Mouse (Mus musculus) embryonic fibroblast, embryonic 13.5 days (primary cell): ENCODE data around the gene Tnf. TPM values are rescaled to one million over a fixed set of nuclear protein-coding genes. Genes with fewer than 3 reads are reported as not detected.

Source experiments
- H3K27ac ChIP-seq: 2 replicates; pipeline ENCODE4 v1.5.1; 2012; ENCODE audit warnings: low read length, control low read depth, inconsistent platforms; ENCODE audit not compliant: insufficient read depth
- H3K4me1 ChIP-seq: 2 replicates; pipeline ENCODE4 v1.6.1; 2011; ENCODE audit warnings: low read length; ENCODE audit not compliant: control insufficient read depth, insufficient read depth
- H3K4me3 ChIP-seq: 2 replicates; pipeline ENCODE4 v1.5.1; 2011; ENCODE audit warnings: mild to moderate bottlenecking, control low read depth, low read length; ENCODE audit not compliant: insufficient read depth
- CTCF ChIP-seq: IDR thresholded peaks from 2 replicates; pipeline ENCODE4 v1.5.1; 2011; ENCODE audit warnings: mild to moderate bottlenecking, control low read depth, low read length, moderate library complexity, borderline replicate concordance; ENCODE audit not compliant: insufficient read depth
- POLR2A ChIP-seq: IDR thresholded peaks from 2 replicates; pipeline ENCODE4 v1.6.1; 2011; ENCODE audit warnings: low read depth, mild to moderate bottlenecking, control low read depth, low read length, moderate library complexity
- polyA plus RNA-seq: library from polyadenylated mRNA; stranded (reverse); fragments of >200 nt; gene quantifications from 2 replicates; pipeline ENCODE4 v1.2.4, GENCODE M21; 2011; ENCODE audit warnings: low read depth; ENCODE audit not compliant: missing spikeins, insufficient read length

The Tnf gene
- polyA plus RNA-seq, 1 experiment = 0.35 TPM

DNA sequence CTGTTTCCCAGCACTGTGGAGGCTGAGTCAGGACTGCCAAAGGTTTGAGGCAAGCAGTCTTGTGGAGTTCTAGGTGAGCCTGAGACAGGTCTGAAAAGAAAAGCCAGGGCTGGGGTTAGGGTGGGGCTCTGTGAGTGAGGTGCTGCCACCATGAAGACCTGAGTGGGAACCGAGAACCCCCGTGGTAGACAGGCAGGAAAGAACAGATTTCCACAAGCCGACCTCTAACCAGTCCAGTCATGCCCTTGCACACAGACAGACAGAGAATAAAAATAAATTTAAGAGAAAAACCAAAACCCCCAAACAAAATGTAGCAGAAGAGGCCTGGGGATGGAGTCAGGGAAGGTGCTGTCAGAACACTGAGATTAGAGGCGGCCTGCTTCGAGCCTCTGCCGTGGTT, 26.4 kb downstream of the Tnf start:
- TF ChIP-seq POLR2A (no peak), CTCF (no peak)
- H3K4me3 ChIP-seq = no peak overlapping the region
- H3K4me1 ChIP-seq = peaks cover 3% of the 10 kb centered on the region; the same call in 1 of the 2 replicates
- H3K27ac ChIP-seq = no peak overlapping the region

DNA sequence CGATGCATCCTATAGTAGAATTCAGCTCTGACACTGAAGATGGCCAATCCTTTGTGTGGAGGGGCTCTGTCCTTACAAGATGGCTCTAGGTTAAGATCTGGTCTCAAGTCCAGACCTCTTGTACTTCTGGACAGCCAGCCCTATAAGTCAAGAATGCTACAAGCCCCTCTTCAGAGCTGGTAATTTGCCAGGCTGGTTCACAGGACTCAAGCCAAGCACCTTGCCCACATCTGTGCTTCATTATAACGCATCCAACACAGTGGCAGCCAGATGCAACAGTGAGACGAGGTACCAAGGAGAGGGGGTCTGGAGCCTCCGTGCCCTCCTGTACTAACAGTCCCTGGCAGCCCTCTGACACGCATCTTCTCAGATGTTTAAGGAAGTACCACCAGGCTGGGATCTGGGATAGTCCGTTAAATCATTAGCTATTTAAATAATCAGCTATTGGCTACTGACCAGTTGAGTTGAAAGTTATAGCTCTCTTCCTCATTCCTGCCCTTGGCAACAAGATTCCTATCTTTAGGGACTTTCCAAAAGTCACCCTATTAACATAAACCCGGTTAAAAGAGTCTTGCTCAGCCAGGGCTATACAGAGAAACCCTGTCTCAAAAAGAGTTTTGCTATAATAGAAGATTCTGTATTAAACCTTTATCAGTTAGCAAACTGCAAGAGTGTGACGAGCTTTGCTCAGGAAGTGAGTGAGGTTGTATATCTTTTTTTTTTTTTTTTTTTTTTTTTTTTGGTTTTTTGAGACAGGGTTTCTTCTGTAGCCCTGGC, 27.4 kb downstream of the Tnf start:
- TF ChIP-seq CTCF = no peak
- no peak for TF ChIP-seq POLR2A
- no peak overlapping the region for H3K4me3 ChIP-seq
- peaks cover 3% of the 10 kb centered on the region; the same call in 1 of the 2 replicates for H3K4me1 ChIP-seq
- no peak overlapping the region for H3K27ac ChIP-seq

DNA sequence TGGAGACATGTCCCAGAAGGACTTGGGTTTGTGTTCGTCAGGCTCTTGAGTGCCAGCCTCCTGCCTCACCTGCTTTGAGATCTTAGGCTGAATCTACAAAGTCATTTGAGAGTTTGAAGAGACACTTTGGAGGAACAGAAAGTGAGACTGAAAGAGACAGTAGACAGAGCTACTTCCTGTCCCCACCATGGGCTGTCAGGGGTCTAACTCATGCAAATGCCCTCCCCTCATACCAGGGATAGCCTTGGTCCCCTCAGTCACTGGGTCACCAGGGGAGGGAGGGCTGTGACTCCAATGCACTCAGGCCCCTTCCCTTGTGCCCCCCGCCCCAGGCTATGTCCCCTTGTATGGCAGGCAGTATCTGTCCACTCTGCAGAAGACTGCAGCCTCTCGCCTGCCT, 28.5 kb downstream of the Tnf start:
- no peak overlapping the region for H3K4me3 ChIP-seq
- TF ChIP-seq CTCF (no peak), POLR2A (no peak)
- H3K27ac ChIP-seq = no peak overlapping the region
- H3K4me1 ChIP-seq = peaks cover 3% of the 10 kb centered on the region; the same call in 1 of the 2 replicates

DNA sequence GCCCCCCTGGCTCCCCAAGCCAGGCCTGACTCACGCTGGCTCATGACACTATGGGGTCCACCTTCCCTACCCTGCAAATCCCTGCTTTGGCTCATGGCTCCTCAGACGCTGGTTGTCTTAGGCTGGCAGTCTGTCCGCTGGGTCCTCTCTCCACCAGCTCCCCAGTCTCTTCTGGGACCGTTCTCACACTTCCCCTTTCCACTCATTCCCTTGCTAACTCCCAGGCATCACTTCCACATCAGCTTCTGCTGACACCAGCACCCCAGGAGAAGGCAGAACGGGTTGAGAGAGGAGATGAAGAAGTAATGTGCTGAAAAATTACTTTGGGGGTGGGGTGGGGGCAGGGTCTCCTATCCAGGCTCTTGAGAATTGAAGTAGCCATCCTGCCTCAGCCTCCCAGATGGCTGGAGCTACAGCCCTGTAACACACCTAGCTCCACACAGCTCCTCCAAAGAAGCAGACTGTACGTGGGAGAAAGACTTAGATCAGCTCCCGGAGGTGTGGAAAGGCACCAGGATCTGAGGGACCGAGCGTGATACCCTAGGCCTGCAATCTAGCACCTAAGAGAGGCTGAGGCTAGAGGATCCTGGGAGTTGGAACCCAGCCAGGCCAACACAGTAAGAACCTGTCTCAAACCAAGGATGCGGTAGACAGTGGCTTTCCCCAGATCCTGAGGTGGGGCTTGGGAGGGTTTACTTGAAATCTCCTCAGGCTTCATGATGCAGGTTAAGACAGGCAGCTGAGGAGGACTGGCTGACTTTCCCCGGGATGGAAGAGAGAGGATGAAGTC, 29.2 kb downstream of the Tnf start:
- TF ChIP-seq CTCF = no peak
- TF ChIP-seq POLR2A = no peak
- Histone ChIP-seq H3K27ac (no peak overlapping the region), H3K4me3 (no peak overlapping the region), H3K4me1 (peaks cover 3% of the 10 kb centered on the region; the same call in 1 of the 2 replicates)

DNA sequence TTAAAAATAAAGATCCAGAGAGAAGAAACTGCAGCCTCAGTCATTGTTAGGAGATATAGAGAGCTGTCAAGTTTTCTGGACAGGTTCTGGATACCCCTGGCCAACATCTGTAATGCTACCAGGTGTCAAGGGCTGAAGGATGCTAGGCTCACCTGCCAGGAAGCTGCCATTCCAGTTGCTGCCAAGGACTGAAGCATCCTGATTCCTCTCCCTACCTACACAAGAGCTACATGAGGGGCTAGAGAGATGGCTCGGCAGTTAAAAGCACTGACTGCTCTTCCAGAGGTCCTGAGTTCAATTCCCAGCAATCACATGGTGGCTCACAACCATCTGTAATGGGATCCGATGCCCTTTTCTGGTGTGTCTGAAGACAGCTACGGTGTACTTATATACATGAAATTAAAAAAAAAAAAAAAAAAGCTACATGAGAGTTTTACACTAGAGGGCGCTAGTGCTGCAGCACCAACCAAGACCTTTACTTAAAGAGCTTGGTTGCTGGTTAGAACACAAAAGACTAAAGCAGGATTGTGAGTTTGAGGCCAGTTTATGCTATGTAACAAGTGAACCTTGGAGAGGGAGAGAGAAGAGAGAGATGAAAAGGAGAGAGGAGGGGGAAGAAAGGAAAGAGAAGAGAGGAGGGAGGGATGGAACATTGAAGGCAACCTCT, 33.1 kb downstream of the Tnf start:
- no peak for TF ChIP-seq POLR2A
- no peaks in the 10 kb centered on the region for H3K4me1 ChIP-seq
- no peak overlapping the region for H3K27ac ChIP-seq
- no peak overlapping the region for H3K4me3 ChIP-seq

DNA sequence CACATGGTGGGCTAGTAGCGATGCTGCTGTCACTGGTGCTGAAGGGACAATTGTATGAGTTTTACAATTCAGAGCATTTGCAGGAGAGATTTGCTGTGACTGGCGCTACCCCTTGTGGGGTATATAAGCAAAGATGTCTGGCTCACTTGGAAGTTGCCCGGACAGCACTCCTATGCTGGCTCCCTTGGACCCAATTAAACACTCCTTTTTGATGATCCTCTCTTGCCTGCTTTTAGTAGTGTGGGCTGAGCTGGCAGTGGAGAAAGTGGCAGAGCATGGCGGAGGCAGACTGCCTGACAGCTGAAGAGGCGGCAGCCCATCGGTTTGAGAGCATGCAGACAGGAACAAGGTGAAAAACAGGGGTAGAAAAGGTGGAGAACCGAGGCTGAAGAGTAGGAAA, 34.0 kb downstream of the Tnf start:
- H3K4me1 ChIP-seq = no peaks in the 10 kb centered on the region
- TF ChIP-seq CTCF (no peak), POLR2A (no peak)
- H3K4me3 ChIP-seq = no peak overlapping the region
- no peak overlapping the region for H3K27ac ChIP-seq

DNA sequence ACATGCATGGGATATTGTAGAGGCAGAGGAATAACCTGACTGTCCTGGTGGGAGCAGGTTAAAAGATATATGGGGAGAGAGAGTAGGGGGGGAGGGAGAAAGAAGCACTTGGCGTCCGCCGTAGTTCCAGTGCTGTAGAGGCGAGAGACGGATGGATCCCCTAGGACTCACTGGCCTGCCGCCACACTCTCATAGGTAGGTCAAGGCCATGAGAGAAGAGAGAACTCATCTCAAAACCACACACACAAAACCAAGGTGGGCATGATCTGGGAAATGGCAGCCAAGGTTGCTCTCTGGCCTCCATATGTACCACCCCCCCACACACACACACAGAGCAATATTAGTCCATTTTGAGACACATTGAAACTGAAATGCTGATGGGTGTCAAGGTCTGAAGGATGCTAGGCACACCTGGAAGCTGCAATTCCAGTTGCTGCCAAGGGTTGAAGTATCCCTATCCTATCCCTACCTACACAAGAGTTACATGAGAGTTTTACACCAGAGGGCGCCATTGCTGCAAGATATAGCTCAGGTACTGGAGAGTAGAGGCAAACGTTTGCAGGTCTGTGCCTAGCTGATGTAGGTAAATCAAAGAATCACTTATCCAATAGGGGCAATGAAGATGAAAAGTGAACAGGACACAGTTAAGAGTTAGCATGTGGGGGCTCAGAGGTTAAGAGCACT, 35.3 kb downstream of the Tnf start:
- no peak overlapping the region for H3K4me3 ChIP-seq
- H3K27ac ChIP-seq = no peak overlapping the region
- no peaks in the 10 kb centered on the region for H3K4me1 ChIP-seq
- TF ChIP-seq POLR2A = no peak
- no peak for TF ChIP-seq CTCF

DNA sequence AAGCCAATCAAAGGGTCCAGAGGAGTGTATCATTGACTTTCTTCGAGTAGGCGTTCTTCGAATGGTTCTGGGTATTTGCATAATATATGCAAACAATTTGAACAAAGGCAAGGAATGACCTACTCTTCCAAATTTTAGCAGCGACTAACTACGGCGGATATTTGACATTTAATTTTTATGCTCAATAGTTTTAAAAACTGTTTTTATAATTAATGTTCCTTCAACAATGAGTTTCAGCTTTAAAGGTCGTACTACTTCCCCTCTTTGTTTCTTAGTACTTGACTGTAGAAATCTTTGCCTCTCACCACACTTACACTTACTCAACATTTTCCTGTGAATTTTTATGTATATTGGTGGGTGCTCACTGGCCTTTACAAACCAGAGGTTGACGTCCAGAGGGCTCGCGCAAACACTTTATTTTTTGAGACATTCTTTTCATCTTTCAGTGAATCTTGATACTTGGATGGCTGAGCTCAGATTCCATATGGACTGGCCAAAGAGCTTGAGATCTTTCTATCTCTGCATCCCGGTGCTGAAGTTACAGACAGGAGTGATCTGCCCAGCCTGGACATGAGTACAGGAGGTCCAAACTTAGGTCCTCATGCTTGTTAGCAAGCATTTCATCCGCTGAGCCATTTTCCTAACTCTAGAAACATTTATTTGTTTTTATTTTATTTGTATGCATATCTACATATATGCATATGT, 36.2 kb downstream of the Tnf start:
- Histone ChIP-seq H3K4me3 (peak overlapping the region; percentile 44), H3K4me1 (no peaks in the 10 kb centered on the region), H3K27ac (peak overlapping the region; percentile 96)
- TF ChIP-seq POLR2A (no peak), CTCF (no peak)
